Mouse (Mus musculus) kidney, embryonic 15.5 days (tissue): ENCODE measurements around the gene Scarb1. TPM values are rescaled to one million over a fixed set of nuclear protein-coding genes. Genes with fewer than 3 reads are reported as not detected.

Experiments
- ATAC-seq: fragments of 200-750 bp; cut with Nextera tagmentation; replicated peaks from 2 replicates; pipeline ENCODE4 v1.8.0; 2017; ENCODE audit warnings: moderate TSS enrichment; ENCODE audit not compliant: low FRiP score
- H3K27ac ChIP-seq: fragments of 300-500 bp; sonication (generic); 2 replicates; pipeline ENCODE4 v1.5.1; 2015; ENCODE audit warnings: mild to moderate bottlenecking, inconsistent platforms
- H3K27me3 ChIP-seq: fragments of 300-500 bp; sonication (generic); 2 replicates; pipeline ENCODE4 v1.6.1; 2015; ENCODE audit warnings: inconsistent platforms
- H3K36me3 ChIP-seq: fragments of 300-500 bp; sonication (generic); 2 replicates; pipeline ENCODE4 v1.6.1; 2015; ENCODE audit warnings: inconsistent platforms
- H3K4me1 ChIP-seq: fragments of 300-500 bp; sonication (generic); 2 replicates; pipeline ENCODE4 v1.6.1; 2015; ENCODE audit warnings: inconsistent platforms
- H3K4me2 ChIP-seq: fragments of 300-500 bp; sonication (generic); 2 replicates; pipeline ENCODE4 v1.6.1; 2015; ENCODE audit warnings: moderate library complexity, mild to moderate bottlenecking, inconsistent platforms
- H3K4me3 ChIP-seq: fragments of 300-500 bp; sonication (generic); replicated peaks from 2 replicates; pipeline ENCODE4 v1.5.1; 2015; ENCODE audit warnings: mild to moderate bottlenecking, inconsistent platforms
- H3K9ac ChIP-seq: fragments of 300-500 bp; sonication (generic); 2 replicates; pipeline ENCODE4 v1.6.1; 2015; ENCODE audit warnings: mild to moderate bottlenecking, inconsistent platforms
- H3K9me3 ChIP-seq: fragments of 300-500 bp; sonication (generic); replicated peaks from 2 replicates; pipeline ENCODE4 v1.6.1; 2016; ENCODE audit warnings: inconsistent platforms
- WGBS: fragments of 180-500 bp; shearing (Covaris S2); methylation state at CpG from one replicate; pipeline ENCODE4 v1.1.7; 2015; ENCODE audit warnings: mixed read lengths; 5-methylcytosine and 5-hydroxymethylcytosine counted together
- polyA plus RNA-seq: library from polyadenylated mRNA; unstranded; fragments of >200 nt; fragmentation: Nextera tagmentation; extraction: Ambion mirVana; gene quantifications from 2 replicates; pipeline ENCODE4 v1.2.1, GENCODE M21; 2015

Gene Scarb1
- polyA plus RNA-seq, 1 experiment from 2014 or later = 97.9 TPM

DNA sequence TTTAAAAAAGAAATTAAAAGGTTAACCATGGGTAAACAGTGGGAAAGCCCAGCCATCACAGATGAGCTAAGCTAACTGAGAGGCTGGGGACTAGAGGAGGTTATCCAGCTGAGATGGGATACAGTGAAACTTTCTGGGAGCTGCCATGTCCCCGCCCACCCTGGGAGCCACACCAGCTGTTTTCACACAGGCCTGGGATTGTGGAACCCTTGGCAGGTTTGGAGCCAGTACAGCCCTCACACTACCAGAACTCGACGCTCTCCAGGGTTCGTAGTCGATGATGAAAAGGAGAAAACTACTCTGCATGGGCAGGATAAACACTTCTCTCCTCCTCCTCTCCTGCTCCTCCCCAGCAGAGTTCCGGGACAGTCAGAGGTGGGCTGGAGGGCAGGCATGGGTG, 105.0 kb downstream of the Scarb1 start:
- Histone ChIP-seq H3K9ac (no peak overlapping the region), H3K4me2 (no peak overlapping the region), H3K36me3 (no peaks in the 10 kb centered on the region), H3K9me3 (no peaks in the 10 kb centered on the region), H3K27me3 (no peaks in the 10 kb centered on the region), H3K27ac (no peak overlapping the region), H3K4me3 (no peak overlapping the region), H3K4me1 (peaks cover 17% of the 10 kb centered on the region)
- ATAC-seq = no peak
- 37% methylated on average over 6 of the region's 6 CpGs for WGBS

DNA sequence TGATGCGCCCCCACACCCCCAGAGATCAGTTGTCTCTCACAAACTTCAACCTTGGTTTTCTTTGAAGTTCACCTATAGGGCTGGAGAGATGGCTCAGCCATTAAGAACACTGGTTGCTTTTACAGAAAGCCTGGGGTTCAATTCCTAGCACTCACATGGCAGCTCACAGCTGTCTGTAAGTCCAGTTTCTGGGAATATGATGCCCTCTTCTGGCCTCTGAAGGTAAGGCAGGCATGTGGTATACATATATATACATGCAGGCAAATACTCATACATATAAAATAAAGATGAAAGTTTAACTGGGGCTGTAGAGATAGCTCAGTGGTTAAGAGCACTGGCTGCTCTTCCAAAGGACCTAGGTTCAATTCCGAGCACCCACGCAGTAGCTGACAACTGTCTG, 105.5 kb downstream of the Scarb1 start:
- Histone ChIP-seq H3K9me3 (no peaks in the 10 kb centered on the region), H3K4me2 (no peak overlapping the region), H3K4me3 (no peak overlapping the region), H3K27ac (no peak overlapping the region), H3K36me3 (no peaks in the 10 kb centered on the region), H3K27me3 (no peaks in the 10 kb centered on the region), H3K9ac (no peak overlapping the region), H3K4me1 (peaks cover 16% of the 10 kb centered on the region)
- ATAC-seq = no peak
- WGBS = 89% methylated on average over 3 of the region's 3 CpGs

DNA sequence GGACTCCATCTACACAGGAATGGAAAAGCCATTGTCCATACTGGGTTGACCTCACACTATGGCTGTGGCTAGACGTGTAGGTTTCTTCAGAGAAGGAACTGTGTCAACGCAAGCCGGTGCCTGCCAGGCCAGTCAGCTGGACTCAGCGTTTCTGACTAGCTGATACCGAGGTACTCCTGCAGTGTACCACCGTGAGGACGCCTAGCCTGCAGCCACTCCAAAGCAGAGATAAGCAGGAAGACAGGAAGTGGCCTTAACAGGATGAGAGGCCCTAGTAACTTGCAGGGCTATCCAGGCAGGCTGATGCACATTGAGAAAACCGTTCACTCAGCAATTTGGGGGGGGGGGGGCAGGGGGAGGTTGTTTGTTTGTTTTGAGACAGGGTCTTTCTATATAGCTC, 106.5 kb downstream of the Scarb1 start:
- no peak overlapping the region for H3K27ac ChIP-seq
- no peaks in the 10 kb centered on the region for H3K27me3 ChIP-seq
- peaks cover 13% of the 10 kb centered on the region for H3K4me1 ChIP-seq
- H3K4me3 ChIP-seq = no peak overlapping the region
- ATAC-seq = no peak
- no peaks in the 10 kb centered on the region for H3K36me3 ChIP-seq
- no peaks in the 10 kb centered on the region for H3K9me3 ChIP-seq
- no peak overlapping the region for H3K4me2 ChIP-seq
- H3K9ac ChIP-seq = no peak overlapping the region
- WGBS = 65% methylated on average over 8 of the region's 8 CpGs

DNA sequence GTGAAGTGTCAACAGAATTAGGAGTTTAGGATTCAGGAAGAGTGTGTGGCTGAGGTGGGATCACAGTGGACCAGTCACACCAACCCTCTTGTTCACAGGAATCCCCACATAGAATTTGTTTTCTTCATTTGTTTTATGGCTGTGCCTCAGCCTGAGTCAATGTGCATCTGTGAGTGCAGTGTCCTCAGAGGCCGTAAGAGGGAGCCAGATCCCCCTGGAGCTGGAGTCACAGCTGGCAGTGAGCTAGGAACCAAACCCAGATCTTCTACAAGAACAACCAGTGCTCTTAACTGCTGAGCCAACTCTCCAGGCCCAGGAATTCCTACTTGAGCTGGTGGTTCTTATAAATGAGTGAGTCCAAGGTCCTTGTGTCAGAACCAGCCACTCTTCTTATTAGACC, 107.4 kb downstream of the Scarb1 start:
- Histone ChIP-seq H3K9me3 (no peaks in the 10 kb centered on the region), H3K36me3 (no peaks in the 10 kb centered on the region), H3K4me1 (peaks cover 13% of the 10 kb centered on the region), H3K27ac (no peak overlapping the region), H3K9ac (no peak overlapping the region), H3K4me2 (no peak overlapping the region), H3K27me3 (no peaks in the 10 kb centered on the region), H3K4me3 (no peak overlapping the region)
- 91% methylated on average over 1 of the region's 1 CpGs for WGBS
- no peak for ATAC-seq

DNA sequence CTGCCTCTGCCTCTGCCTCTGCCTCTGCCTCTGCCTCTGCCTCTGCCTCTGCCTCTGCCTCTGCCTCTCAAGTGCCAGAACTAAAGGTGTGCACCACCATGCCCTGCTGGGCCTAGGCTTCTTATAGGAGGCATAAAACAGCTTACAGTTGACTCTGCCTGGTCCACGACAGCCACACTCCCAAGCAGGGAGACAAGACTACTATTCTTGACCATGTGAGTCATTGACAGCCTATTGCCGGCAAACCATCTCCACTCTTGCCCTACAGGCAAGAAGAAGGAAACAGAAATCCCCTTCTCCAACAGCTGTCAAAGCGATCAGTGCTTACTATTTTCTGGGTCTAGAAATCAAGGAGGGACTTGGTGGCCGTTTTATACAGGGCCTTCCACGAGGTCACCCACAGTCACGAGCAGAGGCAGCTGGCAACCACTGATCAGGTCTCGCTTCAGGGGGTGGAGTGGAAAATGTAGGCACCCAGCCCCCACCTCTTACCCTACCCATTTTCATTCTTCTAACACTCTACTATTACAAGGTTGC, 108.4 kb downstream of the Scarb1 start:
- Histone ChIP-seq H3K4me1 (peaks cover 8% of the 10 kb centered on the region), H3K36me3 (no peaks in the 10 kb centered on the region), H3K27ac (no peak overlapping the region), H3K27me3 (no peaks in the 10 kb centered on the region), H3K4me2 (no peak overlapping the region), H3K4me3 (no peak overlapping the region), H3K9me3 (no peaks in the 10 kb centered on the region), H3K9ac (no peak overlapping the region)
- ATAC-seq = no peak
- 74% methylated on average over 7 of the region's 7 CpGs for WGBS

DNA sequence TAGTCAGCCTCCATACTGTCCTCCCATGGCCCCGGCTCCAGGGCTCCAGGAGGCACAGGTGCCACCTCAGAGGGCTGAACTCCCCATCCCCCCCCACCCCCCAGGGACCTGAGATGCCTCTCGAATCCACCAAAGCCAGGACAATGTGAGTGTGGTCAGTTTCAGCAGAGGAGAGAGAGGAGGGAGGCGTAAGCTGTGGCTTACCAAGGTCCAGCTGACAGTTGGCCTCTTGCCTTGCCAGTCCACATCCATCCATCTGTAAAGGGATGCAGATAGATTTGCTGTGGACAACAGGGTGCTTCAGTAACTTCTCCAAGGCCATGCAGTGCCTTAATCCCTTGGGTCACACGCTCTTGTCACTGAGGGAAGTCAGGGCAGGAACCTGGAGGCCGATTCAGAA, 110.4 kb downstream of the Scarb1 start:
- Histone ChIP-seq H3K9me3 (no peaks in the 10 kb centered on the region), H3K4me2 (no peak overlapping the region)

DNA sequence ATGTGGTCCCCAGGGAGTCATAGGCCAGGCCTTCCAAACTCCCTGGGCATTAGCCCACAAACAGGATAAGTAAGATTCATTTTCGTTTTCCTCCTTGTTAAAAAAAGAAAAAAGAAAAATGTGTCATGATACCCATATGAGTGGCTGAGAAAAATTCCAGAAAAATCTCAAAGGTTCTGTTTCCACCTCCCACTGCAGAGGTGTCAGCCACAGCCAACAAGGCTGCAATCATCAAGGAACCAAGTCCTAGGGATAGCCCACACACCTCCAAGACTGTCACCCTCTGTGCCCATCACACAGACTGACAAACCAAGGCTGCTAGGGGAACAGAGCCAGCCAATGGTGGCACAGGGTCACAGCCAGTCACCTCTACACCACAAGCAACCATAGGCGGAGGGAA, 111.8 kb downstream of the Scarb1 start:
- no peak for ATAC-seq
- Histone ChIP-seq H3K4me3 (no peak overlapping the region), H3K36me3 (no peaks in the 10 kb centered on the region), H3K4me1 (peaks cover 9% of the 10 kb centered on the region), H3K9me3 (no peaks in the 10 kb centered on the region), H3K9ac (no peak overlapping the region), H3K27ac (no peak overlapping the region), H3K4me2 (no peak overlapping the region), H3K27me3 (no peaks in the 10 kb centered on the region)
- WGBS = 81% methylated on average over 2 of the region's 2 CpGs

More for the DNA sequence above, 110.4 kb downstream of the Scarb1 start:
- no peak overlapping the region for H3K9ac ChIP-seq
- peaks cover 9% of the 10 kb centered on the region for H3K4me1 ChIP-seq
- H3K27me3 ChIP-seq = no peaks in the 10 kb centered on the region
- H3K36me3 ChIP-seq = no peaks in the 10 kb centered on the region
- ATAC-seq = no peak
- 81% methylated on average over 5 of the region's 5 CpGs for WGBS
- no peak overlapping the region for H3K27ac ChIP-seq
- H3K4me3 ChIP-seq = no peak overlapping the region

DNA sequence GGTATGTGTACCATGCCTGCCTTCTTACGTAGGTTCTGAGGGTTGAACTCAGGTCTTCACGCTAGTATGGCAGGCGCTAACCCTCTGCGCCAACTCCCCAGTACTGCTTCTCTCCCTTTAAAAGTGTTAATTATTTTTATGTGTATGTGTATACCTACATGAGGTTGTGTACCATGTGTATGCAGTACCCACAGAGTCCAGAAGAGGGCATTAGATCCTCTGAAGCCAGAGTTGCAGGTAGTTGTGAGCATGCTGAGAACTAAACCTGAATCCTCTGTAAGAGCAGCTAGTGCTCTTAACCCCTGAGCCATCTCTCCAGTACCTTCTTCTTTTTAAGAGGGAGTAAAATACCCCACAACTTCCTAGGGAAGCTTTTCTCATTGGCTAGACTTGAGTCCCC, 113.2 kb downstream of the Scarb1 start:
- Histone ChIP-seq H3K4me1 (peaks cover 11% of the 10 kb centered on the region), H3K9ac (no peak overlapping the region), H3K27ac (no peak overlapping the region), H3K27me3 (no peaks in the 10 kb centered on the region), H3K4me3 (no peak overlapping the region), H3K4me2 (no peak overlapping the region), H3K9me3 (no peaks in the 10 kb centered on the region), H3K36me3 (no peaks in the 10 kb centered on the region)
- ATAC-seq = no peak
- WGBS = 98% methylated on average over 4 of the region's 4 CpGs

Other genes with a start within 250 kb of the Scarb1 start
- 27.5 and 28.8 TPM in 2 replicates for gene Ncor2, start 161.9 kb downstream of the Scarb1 start, polyA plus RNA-seq
- 0.31 and 0.49 TPM in 2 replicates for gene Gm10382, start 48.2 kb upstream of the Scarb1 start, polyA plus RNA-seq
- gene Ubc, start 49.1 kb upstream of the Scarb1 start, polyA plus RNA-seq = 1,049 and 1,140 TPM in 2 replicates
- gene Dhx37, start 93.0 kb upstream of the Scarb1 start, polyA plus RNA-seq = 13.3 and 15.6 TPM in 2 replicates
- gene Bri3bp, start 100.5 kb upstream of the Scarb1 start, polyA plus RNA-seq = 41.5 and 42.0 TPM in 2 replicates
- 36.0 and 40.7 TPM in 2 replicates for gene Aacs, start 134.7 kb upstream of the Scarb1 start, polyA plus RNA-seq
- gene Tmem132b, start 190.7 kb upstream of the Scarb1 start, polyA plus RNA-seq = 0.32 and 0.36 TPM in 2 replicates